Mouse (Mus musculus) yolk sac, embryonic 10.5 days (tissue): ENCODE data around the gene Cfhr1.

Experiments
- DNase-seq: peaks from one replicate; pipeline ENCODE4 v3.0.0-alpha.2; 2017; ENCODE audit warnings: low spot score

Gene Cfhr1

GRCm38 (mm10) chr1:139560024-139560423, at the start of gene Cfhr1:
Gene Cfhr1 (minus strand): TSS chr1:139560272.
- no peak for DNase-seq

- DNase-seq = no peak
Observed at GRCm38 (mm10) chr1:139551311-139551710, 8.8 kb downstream of the Cfhr1 start.

GRCm38 (mm10) chr1:139548536-139548935, 11.5 kb downstream of the Cfhr1 start:
- DNase-seq = no peak

- no peak for DNase-seq
Observed at GRCm38 (mm10) chr1:139514556-139514955, 45.5 kb downstream of the Cfhr1 start.

- DNase-seq = peak; percentile 40
Observed at GRCm38 (mm10) chr1:139501258-139501752, 58.8 kb downstream of the Cfhr1 start, which contains the start of gene F13b. Gene F13b (plus strand): TSS chr1:139501702.

- no peak for DNase-seq
Observed at GRCm38 (mm10) chr1:139499751-139500150, 60.3 kb downstream of the Cfhr1 start.
